Mouse (Mus musculus) lung, embryonic 15.5 days (tissue): Measurements from ENCODE around the gene Ckm. TPM values are rescaled to one million over a fixed set of nuclear protein-coding genes. Genes with fewer than 3 reads are reported as not detected.

Experiments used
- microRNA counts: library from miRNA; unstranded; fragments of <30 nt; microRNA quantifications from one replicate; lab custom pipeline; 2016
- microRNA-seq: library from miRNA; unstranded; fragments of <30 nt; microRNA quantifications from one replicate; pipeline ENCODE4, GENCODE M21; 2016
- polyA plus RNA-seq: library from polyadenylated mRNA; unstranded; fragments of >200 nt; fragmentation: Nextera tagmentation; extraction: Ambion mirVana; gene quantifications from 2 replicates; pipeline ENCODE4 v1.2.1, GENCODE M21; 2015

Ckm gene
- polyA plus RNA-seq, 1 experiment from 2014 or later, result 53.0 TPM

MicroRNAs encoded within 50 kb of the gene (microRNA counts, 519-probe panel; counts per million panel counts)
- microRNA mmu-miR-343 (lab: Ali Mortazavi, UCI), result 19.7 counts per million

Small RNA genes lying within 50 kb of the gene (microRNA-seq; reads per million reads assigned to microRNA genes)
- not detected for gene Mir343

Other genes starting within 250 kb of the Ckm start
- gene Gipr, start 238.6 kb upstream of the Ckm start, polyA plus RNA-seq, result 3.2 and 5.1 TPM in 2 replicates
- 10.7 and 12.2 TPM in 2 replicates for gene Eml2, start 228.4 kb upstream of the Ckm start, polyA plus RNA-seq
- gene Gpr4, start 192.2 kb upstream of the Ckm start, polyA plus RNA-seq, result 2.2 TPM in 2 replicates
- 33.2 and 34.6 TPM in 2 replicates for gene Opa3, start 176.4 kb upstream of the Ckm start, polyA plus RNA-seq
- 115 TPM in 2 replicates for gene Vasp, start 133.0 kb upstream of the Ckm start, polyA plus RNA-seq
- gene Ppm1n, start 124.7 kb upstream of the Ckm start, polyA plus RNA-seq, result not detected in 2 replicates
- 10.6 and 11.4 TPM in 2 replicates for gene Rtn2, start 122.2 kb upstream of the Ckm start, polyA plus RNA-seq
- gene Fosb, start 94.7 kb upstream of the Ckm start, polyA plus RNA-seq, result 0.24 and 0.26 TPM in 2 replicates
- 86.4 and 88.6 TPM in 2 replicates for gene Ercc1, start 60.0 kb upstream of the Ckm start, polyA plus RNA-seq
- 20.1 and 21.7 TPM in 2 replicates for gene Cd3eap, start 45.3 kb upstream of the Ckm start, polyA plus RNA-seq
- gene Ppp1r13l, start 45.0 kb upstream of the Ckm start, polyA plus RNA-seq, result 6.3 and 6.8 TPM in 2 replicates
- gene Ercc2, start 22.8 kb upstream of the Ckm start, polyA plus RNA-seq, result 14.4 and 15.7 TPM in 2 replicates
- 13.3 and 18.4 TPM in 2 replicates for gene Klc3, start 672 bp upstream of the Ckm start, polyA plus RNA-seq
- 7.9 TPM in 2 replicates for gene Mark4, start 54.0 kb downstream of the Ckm start, polyA plus RNA-seq
- gene Exoc3l2, start 58.6 kb downstream of the Ckm start, polyA plus RNA-seq, result 1.4 and 1.7 TPM in 2 replicates
- 2.0 TPM in 2 replicates for gene Bloc1s3, start 103.6 kb downstream of the Ckm start, polyA plus RNA-seq
- 97.8 and 103 TPM in 2 replicates for gene Trappc6a, start 103.6 kb downstream of the Ckm start, polyA plus RNA-seq
- gene Nkpd1, start 113.1 kb downstream of the Ckm start, polyA plus RNA-seq, result 0.20 TPM in 1 of 2 replicates, not detected in the other
- gene Ppp1r37, start 158.3 kb downstream of the Ckm start, polyA plus RNA-seq, result 23.8 and 24.8 TPM in 2 replicates
- gene Zfp296, start 172.5 kb downstream of the Ckm start, polyA plus RNA-seq, result 0.50 and 0.54 TPM in 2 replicates
- gene Gemin7, start 172.8 kb downstream of the Ckm start, polyA plus RNA-seq, result 164 and 183 TPM in 2 replicates
- 46.4 and 51.4 TPM in 2 replicates for gene Clasrp, start 199.7 kb downstream of the Ckm start, polyA plus RNA-seq
- 6.8 and 8.8 TPM in 2 replicates for gene Relb, start 224.7 kb downstream of the Ckm start, polyA plus RNA-seq